Mouse (Mus musculus): ENCODE measurements around the gene Med17.

DNA sequence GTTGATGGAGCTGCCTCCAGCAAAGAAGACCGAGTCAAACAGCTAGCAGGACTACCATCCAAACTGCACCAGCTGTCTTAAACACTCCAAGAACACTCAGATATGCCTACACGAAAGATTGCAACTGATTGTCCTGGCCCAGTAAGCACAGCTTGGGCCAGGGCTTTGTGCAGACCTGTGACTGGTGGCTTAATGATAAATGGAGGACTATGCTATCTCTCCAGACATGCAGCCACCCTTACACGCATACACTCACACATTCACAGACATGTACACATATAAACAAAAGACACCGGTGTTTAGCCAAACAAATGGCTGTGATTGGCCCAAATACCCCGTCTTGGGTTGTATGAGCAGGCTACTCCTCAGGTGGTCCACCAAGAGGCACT is 754 bp upstream of the Med17 start:
- TF ChIP-seq CTCF (conservative IDR thresholded peaks at IDR 0.05; ENCODE audit: insufficient read depth, insufficient read length, low read depth, low read length): no peak
- no peak for TF ChIP-seq POLR2A (IDR thresholded peaks at IDR 0.05; ENCODE audit: low read depth, low read length)
